Mouse (Mus musculus) heart, postnatal 0 days (tissue): ENCODE data around the gene 1110008P14Rik.

Source experiments
- CTCF ChIP-seq: IDR thresholded peaks from 2 replicates; pipeline ENCODE4 v1.5.1; 2016; ENCODE audit warnings: antibody characterized with exemption, control low read depth, low read depth
- EP300 ChIP-seq: IDR thresholded peaks from 2 replicates; pipeline ENCODE4 v1.6.1; 2016; ENCODE audit warnings: antibody characterized with exemption, low read depth

DNA sequence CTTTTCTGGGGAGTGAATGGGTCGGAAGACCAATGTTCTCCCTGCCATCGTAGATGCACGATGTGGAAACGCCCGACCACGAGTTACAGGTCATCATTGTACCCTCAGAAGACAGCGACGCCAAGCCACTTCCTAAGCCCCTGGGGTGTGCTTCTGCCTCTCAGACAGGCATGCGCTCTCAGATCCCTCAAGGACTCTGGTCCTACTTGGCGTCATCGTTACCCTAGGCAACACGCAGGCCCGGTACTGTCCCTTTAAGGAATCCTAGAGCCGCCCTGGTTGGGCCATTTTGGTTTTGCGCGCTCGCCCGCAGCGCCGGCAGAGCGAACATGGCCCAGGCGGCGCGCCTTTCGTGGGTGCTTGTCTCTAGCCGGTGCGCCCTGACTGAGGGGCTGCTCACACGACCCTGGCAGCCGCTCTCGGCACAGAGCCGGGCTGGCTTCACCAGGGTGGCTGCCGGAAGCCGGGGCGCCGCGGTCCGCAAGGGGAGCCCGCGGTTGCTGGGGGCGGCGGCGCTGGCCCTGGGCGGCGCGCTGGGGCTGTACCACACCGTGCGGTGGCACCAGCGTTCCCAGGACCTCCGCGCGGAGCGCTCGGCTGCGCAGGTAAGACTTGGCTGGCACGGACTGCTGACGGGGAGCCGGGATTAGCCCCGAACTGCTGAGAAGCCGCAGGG is 14.3 kb upstream of the 1110008P14Rik start:
- no peak for TF ChIP-seq EP300
- no peak for TF ChIP-seq CTCF
